Mouse (Mus musculus) myocyte (in vitro differentiated cells): Measurements from ENCODE around the gene Ppp1r36. TPM values are rescaled to one million over a fixed set of nuclear protein-coding genes. Genes with fewer than 3 reads are reported as not detected.

Experiments
- H3K27me3 ChIP-seq: one replicate; pipeline ENCODE4 v1.6.1; 2011; ENCODE audit not compliant: control insufficient read depth, insufficient read depth, insufficient read length
- H3K36me3 ChIP-seq: one replicate; pipeline ENCODE4 v1.6.1; 2011; ENCODE audit not compliant: control insufficient read depth, insufficient read depth
- H3K4me2 ChIP-seq: one replicate; pipeline ENCODE4 v1.6.1; 2011; ENCODE audit warnings: low read depth, control low read depth
- H3K4me3 ChIP-seq: one replicate; pipeline ENCODE4 v1.5.1; 2011; ENCODE audit warnings: mild to moderate bottlenecking, control low read depth, moderate library complexity
- H3K79me2 ChIP-seq: one replicate; pipeline ENCODE4 v1.6.1; 2011; ENCODE audit not compliant: control insufficient read depth, insufficient read depth
- H3ac ChIP-seq: one replicate; pipeline ENCODE4 v1.6.1; 2011; ENCODE audit not compliant: control insufficient read depth, insufficient read length
- CEBPB ChIP-seq: IDR thresholded peaks from 2 replicates; pipeline ENCODE4 v1.6.1; 2011; ENCODE audit warnings: mild to moderate bottlenecking, moderate library complexity; ENCODE audit not compliant: poor library complexity, insufficient read depth, severe bottlenecking
- E2F4 ChIP-seq: IDR thresholded peaks from one replicate; pipeline ENCODE4 v1.6.1; 2011; ENCODE audit warnings: mild to moderate bottlenecking, control low read depth, moderate library complexity; ENCODE audit not compliant: insufficient read depth
- MAX ChIP-seq: IDR thresholded peaks from one replicate; pipeline ENCODE4 v1.6.1; 2011; ENCODE audit warnings: low read depth, mild to moderate bottlenecking, control low read depth
- MYOD1 ChIP-seq, 3 experiments: IDR thresholded peaks; one replicate each; pipeline ENCODE4 v1.6.1; 2011; ENCODE audit warnings: control low read depth in 2 of 3, low read depth in 2 of 3, mild to moderate bottlenecking in 2 of 3, moderate library complexity in 1 of 3; ENCODE audit not compliant: insufficient read length in 2 of 3, control insufficient read depth in 1 of 3
- MYOG ChIP-seq, 3 experiments: IDR thresholded peaks; one replicate each; pipeline ENCODE4 v1.6.1; 2011; ENCODE audit warnings: control low read depth in 2 of 3, low read depth in 2 of 3, mild to moderate bottlenecking in 2 of 3; ENCODE audit not compliant: insufficient read length in 2 of 3, control insufficient read depth in 1 of 3, insufficient read depth in 1 of 3
- POLR2A ChIP-seq: IDR thresholded peaks from one replicate; pipeline ENCODE4 v1.6.1; 2011; ENCODE audit warnings: low read depth, mild to moderate bottlenecking, control low read depth, moderate library complexity; ENCODE audit not compliant: insufficient read length
- POLR2AphosphoS2 ChIP-seq: IDR thresholded peaks from one replicate; pipeline ENCODE4 v1.6.1; 2011; ENCODE audit warnings: low read depth, control low read depth; ENCODE audit not compliant: insufficient read length
- REST ChIP-seq: IDR thresholded peaks from one replicate; pipeline ENCODE4 v1.6.1; 2011; ENCODE audit warnings: mild to moderate bottlenecking, control low read depth, moderate library complexity; ENCODE audit not compliant: insufficient read depth, insufficient read length
- SRF ChIP-seq: IDR thresholded peaks from one replicate; pipeline ENCODE4 v1.6.1; 2011; ENCODE audit warnings: low read depth; ENCODE audit not compliant: control insufficient read depth, insufficient read length
- TCF12 ChIP-seq: IDR thresholded peaks from one replicate; pipeline ENCODE4 v1.6.1; 2011; ENCODE audit warnings: mild to moderate bottlenecking, control low read depth; ENCODE audit not compliant: poor library complexity, insufficient read depth, severe bottlenecking
- TCF3 ChIP-seq: IDR thresholded peaks from one replicate; pipeline ENCODE4 v1.6.1; 2011; ENCODE audit warnings: low read depth, control low read depth; ENCODE audit not compliant: insufficient read length
- USF1 ChIP-seq: IDR thresholded peaks from one replicate; pipeline ENCODE4 v1.6.1; 2011; ENCODE audit warnings: low read depth, mild to moderate bottlenecking, control low read depth, moderate library complexity
- polyA plus RNA-seq: library from polyadenylated mRNA; unstranded; fragments of >200 nt; fragmentation: generic; extraction: Trizol; gene quantifications from one replicate; pipeline ENCODE4 v1.2.1, GENCODE M21; 2012; ENCODE audit warnings: missing spikeins

The Ppp1r36 gene
- polyA plus RNA-seq, 1 experiment = not detected

GRCm38 (mm10) chr12:76485381-76485780 is 68.0 kb downstream of the Ppp1r36 start:
- Histone ChIP-seq H3ac (no peak overlapping the region), H3K36me3 (no peaks in the 10 kb centered on the region), H3K27me3 (no peaks in the 10 kb centered on the region), H3K79me2 (no peaks in the 10 kb centered on the region), H3K4me3 (no peak overlapping the region), H3K4me2 (no peak overlapping the region)
- TF ChIP-seq REST (no peak), CEBPB (no peak), TCF3 (no peak), USF1 (no peak), MYOG (IDR thresholded peaks at IDR 0.05; ENCODE audit: control insufficient read depth in 1 of 3, insufficient read depth in 1 of 3, insufficient read length in 2 of 3, low read depth in 2 of 3) (no peak), E2F4 (no peak), TCF12 (no peak), POLR2AphosphoS2 (no peak)

- Histone ChIP-seq H3K36me3 (no peaks in the 10 kb centered on the region), H3K4me3 (no peak overlapping the region), H3K79me2 (no peaks in the 10 kb centered on the region), H3K4me2 (no peak overlapping the region), H3K27me3 (no peaks in the 10 kb centered on the region), H3ac (no peak overlapping the region)
- no peak for TF ChIP-seq POLR2AphosphoS2
- no peak for TF ChIP-seq E2F4
- TF ChIP-seq REST = no peak
- TF ChIP-seq MYOG (IDR thresholded peaks at IDR 0.05; ENCODE audit: control insufficient read depth in 1 of 3, insufficient read depth in 1 of 3, insufficient read length in 2 of 3, low read depth in 2 of 3) = no peak
- no peak for TF ChIP-seq POLR2A
- no peak for TF ChIP-seq CEBPB
- no peak for TF ChIP-seq TCF12
- no peak for TF ChIP-seq MYOD1 (IDR thresholded peaks at IDR 0.05; ENCODE audit: control insufficient read depth in 1 of 3, insufficient read length in 2 of 3, low read depth in 2 of 3)
- no peak for TF ChIP-seq SRF
- no peak for TF ChIP-seq TCF3
- no peak for TF ChIP-seq USF1
- TF ChIP-seq MAX = no peak
Observed at GRCm38 (mm10) chr12:76486943-76487342, 69.6 kb downstream of the Ppp1r36 start.

Other genes with a start within 250 kb of the Ppp1r36 start
- gene Esr2, start 240.3 kb upstream of the Ppp1r36 start, polyA plus RNA-seq = 0.02 TPM
- not detected for gene Tex21, start 170.8 kb upstream of the Ppp1r36 start, polyA plus RNA-seq
- gene Mthfd1, start 162.2 kb upstream of the Ppp1r36 start, polyA plus RNA-seq = 31.8 TPM
- 0.02 TPM for gene Akap5, start 92.6 kb upstream of the Ppp1r36 start, polyA plus RNA-seq
- gene Zbtb25, start 47.9 kb upstream of the Ppp1r36 start, polyA plus RNA-seq = 6.1 TPM
- gene Zbtb1, start 47.3 kb upstream of the Ppp1r36 start, polyA plus RNA-seq = 1.7 TPM
- gene Hspa2, start 13.4 kb upstream of the Ppp1r36 start, polyA plus RNA-seq = 13.4 TPM
- 11.2 TPM for gene Plekhg3, start 113.4 kb downstream of the Ppp1r36 start, polyA plus RNA-seq